Mouse (Mus musculus) erythroblast, embryonic 14.5 days (primary cell): ENCODE results near the gene Cyp4f15. TPM values are rescaled to one million over a fixed set of nuclear protein-coding genes. Genes with fewer than 3 reads are reported as not detected.

ENCODE experiments used
- H3K27me3 ChIP-seq: 2 replicates; pipeline ENCODE4 v1.6.1; 2012; ENCODE audit warnings: inconsistent platforms; ENCODE audit not compliant: control insufficient read depth
- H3K36me3 ChIP-seq: 2 replicates; pipeline ENCODE4 v1.6.1; 2012; ENCODE audit warnings: mild to moderate bottlenecking, inconsistent platforms; ENCODE audit not compliant: control insufficient read depth
- H3K4me1 ChIP-seq: 2 replicates; pipeline ENCODE4 v1.6.1; 2012; ENCODE audit warnings: inconsistent platforms; ENCODE audit not compliant: control insufficient read depth
- H3K4me3 ChIP-seq: replicated peaks from 2 replicates; pipeline ENCODE3; 2012; ENCODE audit warnings: moderate library complexity, mild to moderate bottlenecking, inconsistent platforms
- H3K9me3 ChIP-seq: 2 replicates; pipeline ENCODE4 v1.6.1; 2012; ENCODE audit warnings: low read length, inconsistent platforms, mixed read lengths; ENCODE audit not compliant: control insufficient read depth
- GATA1 ChIP-seq: IDR thresholded peaks from 2 replicates; pipeline ENCODE4 v1.6.1; 2012; ENCODE audit warnings: low read length, inconsistent platforms, mixed read lengths
- TAL1 ChIP-seq: IDR thresholded peaks from 3 replicates; pipeline ENCODE4 v1.6.1; 2012; ENCODE audit warnings: low read length, inconsistent platforms, mixed read lengths
- polyA plus RNA-seq: library from polyadenylated mRNA; stranded (reverse); fragments of >175 nt; gene quantifications from 2 replicates; pipeline ENCODE4 v1.2.3, GENCODE M21; 2012

The Cyp4f15 gene
- polyA plus RNA-seq, 1 experiment, result not detected

GRCm38 (mm10) chr17:32741057-32741456 lies 55.6 kb downstream of the Cyp4f15 start:
- H3K27me3 ChIP-seq, result no peaks in the 10 kb centered on the region
- H3K4me3 ChIP-seq, result no peak overlapping the region
- TF ChIP-seq TAL1 (no peak), GATA1 (no peak)
- no peaks in the 10 kb centered on the region for H3K4me1 ChIP-seq
- no peaks in the 10 kb centered on the region for H3K9me3 ChIP-seq
- H3K36me3 ChIP-seq, result no peaks in the 10 kb centered on the region

DNA sequence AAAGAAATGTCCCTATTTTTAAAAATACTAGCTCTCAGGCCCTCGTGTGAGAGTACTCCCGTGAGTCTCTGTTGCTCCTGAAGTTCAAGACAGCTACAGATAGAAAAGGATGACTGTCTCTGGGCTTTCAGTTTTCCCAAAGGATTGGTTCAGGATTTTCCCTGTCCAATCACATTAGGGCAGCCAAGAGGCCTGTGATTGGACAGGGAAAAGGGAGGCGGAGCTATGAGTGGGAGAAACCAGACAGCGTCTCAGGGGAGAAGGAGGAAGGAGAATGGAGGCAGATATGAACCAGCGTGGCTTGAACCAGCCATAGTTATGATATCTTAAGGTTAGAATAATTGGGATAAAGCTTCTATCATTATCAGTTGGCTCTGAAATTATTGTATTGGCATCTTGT lies 65.2 kb downstream of the Cyp4f15 start:
- TF ChIP-seq TAL1, result no peak
- no peak for TF ChIP-seq GATA1
- no peaks in the 10 kb centered on the region for H3K9me3 ChIP-seq
- no peak overlapping the region for H3K4me3 ChIP-seq
- no peaks in the 10 kb centered on the region for H3K36me3 ChIP-seq
- no peaks in the 10 kb centered on the region for H3K27me3 ChIP-seq
- H3K4me1 ChIP-seq, result peaks cover 2% of the 10 kb centered on the region

Other genes with a start within 250 kb of the Cyp4f15 start
- gene Cyp4f39, start 232.9 kb upstream of the Cyp4f15 start, polyA plus RNA-seq, result 0.03 TPM in 2 replicates
- not detected in 2 replicates for gene Cyp4f17, start 179.6 kb upstream of the Cyp4f15 start, polyA plus RNA-seq
- 0.02 TPM in 1 of 2 replicates, not detected in the other for gene Cyp4f16, start 149.1 kb upstream of the Cyp4f15 start, polyA plus RNA-seq
- gene Cyp4f37, start 64.3 kb upstream of the Cyp4f15 start, polyA plus RNA-seq, result not detected in 2 replicates
- not detected in 2 replicates for gene Cyp4f40, start 26.7 kb upstream of the Cyp4f15 start, polyA plus RNA-seq
- 0.02 and 0.04 TPM in 2 replicates for gene Zfp871, start 102.7 kb downstream of the Cyp4f15 start, polyA plus RNA-seq
- gene Zfp811, start 124.3 kb downstream of the Cyp4f15 start, polyA plus RNA-seq, result not detected in 2 replicates
- gene Zfp799, start 144.6 kb downstream of the Cyp4f15 start, polyA plus RNA-seq, result not detected in 2 replicates
- gene Zfp870, start 206.0 kb downstream of the Cyp4f15 start, polyA plus RNA-seq, result 0.01 TPM in 1 of 2 replicates, not detected in the other
- not detected in 2 replicates for gene Cyp4f14, start 231.7 kb downstream of the Cyp4f15 start, polyA plus RNA-seq